Mouse (Mus musculus) forebrain, embryonic 14.5 days (tissue): ENCODE data around the gene Olfr68. TPM values are rescaled to one million over a fixed set of nuclear protein-coding genes. Genes with fewer than 3 reads are reported as not detected.
"Not testable (repeated sequence)": the region's sequence is repeated elsewhere in the genome, so short reads cannot be mapped to it uniquely, and the experiment has no call there.

Experiments
- ATAC-seq: fragments of 200-750 bp; cut with Nextera tagmentation; 2 replicates; pipeline ENCODE4 v1.8.0; 2017; ENCODE audit warnings: mild to moderate bottlenecking, moderate library complexity
- DNase-seq: peaks from one replicate; pipeline ENCODE4 v3.0.0-alpha.2; 2015; ENCODE audit warnings: low spot score
- H3K27ac ChIP-seq: fragments of 300-500 bp; sonication (generic); 2 replicates; pipeline ENCODE4 v1.5.1; 2014; ENCODE audit warnings: low read depth, mild to moderate bottlenecking, control low read depth, low read length, moderate library complexity
- H3K27me3 ChIP-seq: fragments of 300-500 bp; sonication (generic); replicated peaks from 2 replicates; pipeline ENCODE4 v1.6.1; 2014; ENCODE audit warnings: low read length, control low read depth, mixed read lengths; ENCODE audit not compliant: control insufficient read depth, insufficient read depth
- H3K36me3 ChIP-seq: fragments of 300-500 bp; sonication (generic); 2 replicates; pipeline ENCODE4 v1.6.1; 2014; ENCODE audit warnings: low read length, control low read depth; ENCODE audit not compliant: control insufficient read depth, insufficient read depth
- H3K4me1 ChIP-seq: fragments of 300-500 bp; sonication (generic); 2 replicates; pipeline ENCODE4 v1.6.1; 2014; ENCODE audit warnings: antibody characterized with exemption, low read length, control low read depth; ENCODE audit not compliant: control insufficient read depth, insufficient read depth
- H3K4me2 ChIP-seq: fragments of 300-500 bp; sonication (generic); 2 replicates; pipeline ENCODE4 v1.6.1; 2014; ENCODE audit warnings: mild to moderate bottlenecking, control low read depth, low read length
- H3K4me3 ChIP-seq: fragments of 300-500 bp; sonication (generic); 2 replicates; pipeline ENCODE4 v1.5.1; 2014; ENCODE audit warnings: low read depth, low read length, control low read depth
- H3K9ac ChIP-seq: fragments of 300-500 bp; sonication (generic); 2 replicates; pipeline ENCODE4 v1.6.1; 2014; ENCODE audit warnings: mild to moderate bottlenecking, low read length, control low read depth, moderate library complexity
- H3K9me3 ChIP-seq: fragments of 300-500 bp; sonication (generic); replicated peaks from 2 replicates; pipeline ENCODE4 v1.6.1; 2016; ENCODE audit warnings: low read length, control low read depth, mixed read lengths; ENCODE audit not compliant: control insufficient read depth
- WGBS: fragments of 180-500 bp; shearing (Covaris S2); extraction: QIAGEN DNeasy Blood & Tissue Kit; methylation state at CpG from one replicate; pipeline ENCODE4 v1.1.7; 2014; 5-methylcytosine and 5-hydroxymethylcytosine counted together
- polyA plus RNA-seq: library from polyadenylated mRNA; unstranded; fragments of >200 nt; fragmentation: Nextera tagmentation; extraction: Ambion mirVana; gene quantifications from 2 replicates; pipeline ENCODE4 v1.2.1, GENCODE M21; 2014

The Olfr68 gene
- polyA plus RNA-seq, 1 experiment from 2014 or later: not detected

DNA sequence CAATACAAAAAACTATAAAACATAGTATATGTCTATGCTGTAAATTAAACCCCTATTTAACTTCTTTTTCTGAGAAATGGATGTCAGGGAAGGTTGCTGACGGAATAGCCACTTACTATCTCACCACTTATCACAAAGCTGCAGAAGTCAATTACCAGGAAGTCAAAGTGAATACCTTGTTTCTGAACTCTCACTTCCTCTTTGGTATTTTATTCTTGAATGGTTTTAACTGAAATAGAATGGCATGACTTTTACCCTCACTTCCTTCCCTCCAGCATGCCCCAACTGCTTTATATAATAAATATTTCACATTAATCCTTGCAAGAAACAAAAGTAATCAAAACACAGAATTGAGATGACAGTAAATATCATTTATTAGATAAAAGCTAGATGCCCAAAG lies 32.7 kb upstream of the Olfr68 start:
- no peaks in the 10 kb centered on the region for H3K36me3 ChIP-seq
- DNase-seq (no peak), ATAC-seq (no peak)
- H3K9me3 ChIP-seq: no peaks in the 10 kb centered on the region
- no peak overlapping the region for H3K27ac ChIP-seq
- H3K4me1 ChIP-seq: no peaks in the 10 kb centered on the region
- H3K9ac ChIP-seq: no peak overlapping the region
- no peak overlapping the region for H3K4me2 ChIP-seq
- H3K27me3 ChIP-seq: no peaks in the 10 kb centered on the region
- H3K4me3 ChIP-seq: no peak overlapping the region
- WGBS: 78% methylated on average over 1 of the region's 1 CpGs

DNA sequence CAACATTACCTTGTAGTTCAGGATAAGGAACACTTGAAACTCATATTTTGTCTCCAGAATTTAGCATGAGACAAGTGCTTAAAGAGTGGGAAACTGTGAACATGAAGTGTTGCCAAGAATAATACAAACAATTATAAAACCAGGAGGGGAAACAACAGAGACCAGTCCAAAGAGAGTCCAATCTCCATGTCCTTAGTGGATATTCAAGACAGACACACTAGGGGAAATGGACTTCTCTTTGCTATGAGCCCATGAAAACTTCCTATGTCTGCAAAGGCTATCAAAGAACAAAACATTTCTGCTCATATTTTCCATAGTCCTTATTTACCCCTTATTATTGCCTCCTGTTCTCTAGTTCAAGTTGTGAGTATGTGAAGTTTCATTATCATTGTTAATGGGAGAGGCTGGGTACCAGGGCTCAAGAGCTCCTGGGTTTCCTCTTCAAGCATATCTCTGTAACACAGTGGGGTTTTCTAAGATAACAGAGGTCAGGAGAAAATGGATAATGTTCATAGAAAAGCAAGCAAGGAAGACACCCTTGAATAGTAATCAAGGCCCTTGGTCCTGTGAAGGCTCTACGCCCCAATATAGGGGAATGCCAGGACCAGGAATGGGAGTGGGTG lies 31.8 kb upstream of the Olfr68 start:
- H3K4me1 ChIP-seq: no peaks in the 10 kb centered on the region
- no peak overlapping the region for H3K9ac ChIP-seq
- H3K4me2 ChIP-seq: no peak overlapping the region
- no peaks in the 10 kb centered on the region for H3K27me3 ChIP-seq
- DNase-seq: no peak
- no peaks in the 10 kb centered on the region for H3K9me3 ChIP-seq
- no peaks in the 10 kb centered on the region for H3K36me3 ChIP-seq
- ATAC-seq: no peak
- H3K4me3 ChIP-seq: no peak overlapping the region
- 95% methylated on average over 1 of the region's 1 CpGs for WGBS
- no peak overlapping the region for H3K27ac ChIP-seq

DNA sequence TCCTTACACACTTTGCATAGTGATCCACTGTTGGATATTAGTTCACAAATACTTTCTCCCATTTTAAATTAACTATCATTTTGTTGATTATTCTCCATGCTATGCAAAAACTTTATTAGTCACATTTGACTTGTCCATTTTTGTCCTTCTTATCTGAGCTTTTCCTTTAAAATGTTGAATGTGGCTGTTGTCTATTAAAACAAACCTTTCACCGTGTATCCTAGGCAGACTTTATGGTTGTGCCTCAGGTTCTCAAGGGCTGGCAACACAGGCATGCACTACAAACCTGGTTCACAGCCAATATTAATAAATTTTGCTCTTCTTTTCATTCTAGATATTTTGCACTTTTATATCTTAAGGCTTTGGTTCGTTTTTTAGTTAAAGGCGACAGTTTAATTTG lies 31.2 kb upstream of the Olfr68 start:
- H3K4me1 ChIP-seq: no peaks in the 10 kb centered on the region
- 80% methylated on average over 3 of the region's 3 CpGs for WGBS

DNA sequence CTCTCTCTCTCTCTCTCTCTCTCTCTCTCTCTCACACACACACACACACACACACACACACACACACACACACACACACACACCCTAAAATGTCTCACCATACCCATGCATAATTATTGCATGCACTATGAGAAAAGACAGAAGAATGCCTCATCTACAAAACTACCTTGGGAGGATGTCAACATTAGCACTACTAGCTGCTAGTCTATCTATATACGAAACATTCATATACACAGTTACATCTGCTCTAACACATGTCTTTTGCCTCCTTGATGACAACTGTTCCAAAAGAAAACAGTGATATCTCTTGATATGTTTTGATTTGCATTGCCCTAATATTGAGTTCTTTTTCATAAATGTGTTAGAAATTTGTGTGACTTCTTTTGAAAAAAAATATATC lies 30.8 kb upstream of the Olfr68 start:
- Histone ChIP-seq H3K27ac (no peak overlapping the region), H3K36me3 (no peaks in the 10 kb centered on the region), H3K27me3 (no peaks in the 10 kb centered on the region), H3K4me2 (no peak overlapping the region), H3K9me3 (no peaks in the 10 kb centered on the region), H3K4me1 (no peaks in the 10 kb centered on the region), H3K4me3 (no peak overlapping the region), H3K9ac (no peak overlapping the region)
- DNase-seq: no peak
- WGBS: 78% methylated on average over 1 of the region's 1 CpGs
- no peak for ATAC-seq

More for the DNA sequence above, 31.2 kb upstream of the Olfr68 start:
- no peaks in the 10 kb centered on the region for H3K36me3 ChIP-seq
- ATAC-seq: no peak
- no peaks in the 10 kb centered on the region for H3K9me3 ChIP-seq
- no peak overlapping the region for H3K4me3 ChIP-seq
- no peak for DNase-seq
- H3K27ac ChIP-seq: no peak overlapping the region
- no peaks in the 10 kb centered on the region for H3K27me3 ChIP-seq
- H3K9ac ChIP-seq: no peak overlapping the region
- H3K4me2 ChIP-seq: no peak overlapping the region

DNA sequence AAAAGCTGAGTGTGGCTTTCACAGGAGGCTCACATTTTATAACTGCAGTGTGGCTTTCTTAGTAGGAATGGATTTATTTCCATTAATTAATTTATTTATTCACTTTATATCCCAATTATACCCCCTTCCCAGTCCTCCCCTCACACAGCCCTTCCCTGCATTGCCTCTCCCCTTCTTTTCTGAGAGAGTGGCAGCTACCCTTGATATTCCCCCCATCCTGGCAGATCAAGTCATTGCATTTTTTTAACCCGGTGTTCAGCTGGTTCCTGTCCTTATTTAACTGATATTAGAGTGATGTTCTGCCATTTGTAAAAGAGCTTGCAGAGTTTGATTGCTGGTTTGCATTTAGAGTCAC lies 30.3 kb upstream of the Olfr68 start:
- DNase-seq (no peak), ATAC-seq (no peak)
- Histone ChIP-seq H3K9ac (no peak overlapping the region), H3K9me3 (no peaks in the 10 kb centered on the region), H3K27me3 (no peaks in the 10 kb centered on the region), H3K36me3 (no peaks in the 10 kb centered on the region), H3K4me2 (no peak overlapping the region), H3K4me3 (no peak overlapping the region), H3K4me1 (no peaks in the 10 kb centered on the region), H3K27ac (no peak overlapping the region)
- WGBS: 79% methylated on average over 1 of the region's 1 CpGs

DNA sequence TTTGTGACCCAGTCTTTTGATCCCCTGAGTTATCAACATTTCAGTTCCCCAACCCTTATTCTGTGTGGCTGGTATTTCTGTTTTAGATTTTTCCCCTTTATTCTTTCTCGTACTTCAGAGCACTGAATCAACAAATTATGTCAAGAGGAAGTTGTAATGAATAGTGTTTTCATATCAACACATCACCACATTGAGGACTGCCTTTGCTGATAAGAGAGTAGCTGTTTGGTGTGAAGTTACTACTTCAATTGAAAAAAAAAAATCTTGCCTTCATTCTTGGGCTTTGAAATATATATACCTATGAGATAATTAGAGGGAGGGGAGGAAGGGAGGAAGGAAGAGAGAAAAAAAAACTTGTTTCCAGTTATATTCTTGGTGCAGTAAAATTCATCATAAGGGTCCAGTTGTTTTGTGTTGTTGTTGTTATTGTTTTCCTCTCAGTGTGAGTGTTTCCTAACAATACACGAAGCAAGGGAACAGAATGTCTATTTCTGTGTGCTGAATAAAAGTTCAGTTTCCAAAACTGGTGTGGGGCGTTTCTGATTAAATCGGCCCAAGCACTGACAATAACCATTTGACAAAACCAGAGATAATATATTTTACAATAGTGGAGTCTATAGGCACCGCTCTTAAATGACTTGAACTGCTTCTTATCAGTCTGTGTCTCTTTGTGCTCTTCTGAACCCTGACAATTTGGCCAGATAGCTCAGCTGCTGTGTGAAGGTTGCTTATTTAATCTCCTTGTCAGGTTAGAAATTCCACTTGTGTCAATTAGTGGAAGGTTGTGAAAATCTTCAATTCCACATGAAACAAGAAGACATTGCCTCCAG lies 29.7 kb upstream of the Olfr68 start:
- no peak overlapping the region for H3K9ac ChIP-seq

DNA sequence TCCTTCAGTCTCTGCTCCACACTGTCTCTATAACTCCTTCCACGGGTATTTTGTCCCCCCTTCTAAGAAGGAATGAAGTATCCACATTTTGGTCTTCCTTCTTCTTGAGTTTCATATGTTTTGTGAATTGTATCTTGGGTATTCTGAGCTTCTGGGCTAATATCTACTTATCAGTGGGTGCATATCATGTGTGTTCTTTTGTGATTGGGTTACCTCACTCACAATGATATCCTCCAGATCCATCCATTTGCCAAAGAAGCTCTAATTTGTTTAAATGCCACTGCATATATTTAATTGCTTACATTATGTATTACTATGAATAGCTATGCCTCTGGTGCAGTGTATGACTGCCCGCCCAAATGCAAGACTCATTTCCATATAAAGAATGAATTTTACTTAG lies 28.6 kb upstream of the Olfr68 start:
- not testable (repeated sequence) for H3K9ac ChIP-seq, H3K27ac ChIP-seq, H3K9me3 ChIP-seq, H3K27me3 ChIP-seq, DNase-seq, H3K4me2 ChIP-seq, H3K4me3 ChIP-seq, H3K4me1 ChIP-seq, ATAC-seq, H3K36me3 ChIP-seq
- 64% methylated on average over 2 of the region's 2 CpGs for WGBS

More for the DNA sequence above, 29.7 kb upstream of the Olfr68 start:
- H3K27ac ChIP-seq: no peak overlapping the region
- H3K36me3 ChIP-seq: no peaks in the 10 kb centered on the region
- no peaks in the 10 kb centered on the region for H3K9me3 ChIP-seq
- ATAC-seq: no peak
- no peak overlapping the region for H3K4me2 ChIP-seq
- no peak overlapping the region for H3K4me3 ChIP-seq
- H3K4me1 ChIP-seq: no peaks in the 10 kb centered on the region
- DNase-seq: no peak
- WGBS: 74% methylated on average over 5 of the region's 5 CpGs
- no peaks in the 10 kb centered on the region for H3K27me3 ChIP-seq

DNA sequence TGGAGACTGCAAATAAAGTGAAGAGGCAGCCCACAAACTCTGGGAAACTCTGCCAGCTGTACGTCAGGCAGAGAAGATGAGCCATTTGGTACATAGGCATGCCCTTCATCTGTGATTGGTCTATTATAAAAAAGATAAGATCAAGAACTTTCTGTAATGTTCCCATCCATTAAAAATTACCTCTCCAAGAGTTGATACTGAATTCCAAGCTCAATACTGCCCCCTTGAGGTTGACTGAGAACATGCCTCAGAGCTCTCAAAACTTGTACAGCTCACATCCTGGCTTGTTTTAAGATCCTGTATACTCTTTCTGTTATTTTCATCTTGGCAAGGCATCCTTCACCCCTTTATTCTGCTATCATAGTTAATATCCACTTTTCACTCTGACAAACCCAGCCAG lies 27.4 kb upstream of the Olfr68 start:
- Histone ChIP-seq H3K4me3 (no peak overlapping the region), H3K9me3 (no peaks in the 10 kb centered on the region), H3K36me3 (no peaks in the 10 kb centered on the region), H3K4me1 (no peaks in the 10 kb centered on the region), H3K27ac (no peak overlapping the region), H3K4me2 (no peak overlapping the region), H3K9ac (no peak overlapping the region), H3K27me3 (no peaks in the 10 kb centered on the region)
- 62% methylated on average over 1 of the region's 1 CpGs for WGBS
- DNase-seq: peak; percentile 63
- ATAC-seq: no peak

DNA sequence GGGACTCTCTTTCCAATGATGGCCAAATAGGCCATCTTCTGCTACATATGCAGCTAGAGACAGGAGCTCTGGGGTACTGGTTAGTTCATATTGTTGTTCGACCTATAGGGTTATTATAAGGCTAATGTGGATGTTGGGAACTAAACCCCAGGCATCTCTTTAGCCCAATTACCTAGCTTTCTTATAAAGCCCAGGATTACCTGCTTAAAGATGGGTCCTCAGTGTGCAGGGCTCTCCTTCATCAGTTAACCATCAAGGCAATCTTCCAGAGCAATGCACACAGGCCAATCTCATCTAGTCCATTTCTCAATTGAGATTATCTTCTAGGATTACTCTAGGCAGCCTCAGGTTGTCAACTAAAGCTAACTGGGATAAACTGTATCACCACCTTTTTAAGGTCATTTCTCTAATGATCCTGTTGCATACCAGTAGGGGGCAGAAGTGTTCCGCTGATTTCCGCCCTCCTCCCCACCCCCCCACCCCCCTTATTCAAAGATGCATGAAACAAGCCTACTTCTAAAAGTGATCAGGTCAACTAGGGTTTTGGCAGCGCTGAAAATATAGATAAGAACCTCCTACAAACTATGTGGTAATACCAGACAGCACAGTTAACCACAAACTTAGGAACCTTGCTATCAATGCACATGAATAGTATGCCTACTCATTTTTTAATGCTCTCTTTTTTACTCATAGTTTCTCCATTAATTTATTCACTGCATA lies 13.3 kb upstream of the Olfr68 start:
- ATAC-seq (no peak), DNase-seq (no peak)
- WGBS: 29% methylated on average over 4 of the region's 4 CpGs

More for the DNA sequence above, 13.3 kb upstream of the Olfr68 start:
- Histone ChIP-seq H3K4me2 (no peak overlapping the region), H3K27ac (no peak overlapping the region), H3K9ac (no peak overlapping the region), H3K4me3 (no peak overlapping the region), H3K27me3 (no peaks in the 10 kb centered on the region), H3K9me3 (no peaks in the 10 kb centered on the region), H3K4me1 (no peaks in the 10 kb centered on the region), H3K36me3 (no peaks in the 10 kb centered on the region)
